Mouse (Mus musculus) central nervous system, embryonic 11.5 days (tissue): Measurements from ENCODE around the gene Gsdmc3. TPM values are rescaled to one million over a fixed set of nuclear protein-coding genes. Genes with fewer than 3 reads are reported as not detected.

ENCODE experiments used
- polyA plus RNA-seq: library from polyadenylated mRNA; depleted of rRNA; stranded (reverse); fragments of >200 nt; gene quantifications from 2 replicates; pipeline ENCODE4 v1.2.3, GENCODE M21; 2012; rRNA removed

Gsdmc3 gene
- polyA plus RNA-seq, result not detected in 2 replicates

DNA sequence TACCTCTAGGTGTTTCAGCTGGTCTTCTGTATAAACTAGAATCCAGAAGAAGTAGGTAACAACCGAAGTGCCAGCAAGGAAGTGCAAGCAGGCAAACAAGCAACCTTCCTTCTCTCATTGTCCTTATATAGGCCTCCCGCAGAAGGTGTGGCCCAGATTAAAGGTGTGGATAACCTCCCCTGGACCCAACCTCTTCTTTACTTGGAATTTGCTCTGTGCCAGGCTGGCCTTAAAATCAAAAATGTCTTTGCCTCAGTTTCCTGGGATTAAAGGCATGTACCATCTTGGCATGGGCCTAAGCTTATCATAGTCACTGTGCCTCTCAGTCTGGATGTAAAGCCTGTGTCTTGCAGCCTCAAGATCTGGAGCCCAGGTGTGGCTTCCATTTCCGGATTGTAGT lies at the start of gene Gsdmc3:
Gene Gsdmc3 (minus strand): TSS at position 101 of the 400 bp plus-strand sequence.

DNA sequence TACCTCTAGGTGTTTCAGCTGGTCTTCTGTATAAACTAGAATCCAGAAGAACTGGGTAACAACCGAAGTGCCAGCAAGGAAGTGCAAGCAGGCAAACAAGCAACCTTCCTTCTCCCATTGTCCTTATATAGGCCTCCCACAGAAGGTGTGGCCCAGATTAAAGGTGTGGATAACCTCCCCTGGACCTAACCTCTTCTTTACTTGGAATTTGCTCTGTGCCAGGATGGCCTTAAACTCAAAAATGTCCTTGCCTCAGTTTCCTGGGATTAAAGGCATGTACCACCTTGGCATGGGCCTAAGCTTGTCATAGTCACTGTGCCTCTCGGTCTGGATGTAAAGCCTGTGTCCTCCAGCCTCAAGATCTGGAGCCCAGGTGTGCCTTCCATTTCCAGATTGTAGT lies 33.8 kb upstream of the Gsdmc3 start, which contains the start of gene Gsdmc4:
Gene Gsdmc4 (minus strand): TSS at position 101 of the 400 bp plus-strand sequence.

Other genes with a start within 250 kb of the Gsdmc3 start
- gene Gsdmc2, start 33.4 kb downstream of the Gsdmc3 start, polyA plus RNA-seq, result not detected in 2 replicates
- gene Gsdmc4, start 33.7 kb upstream of the Gsdmc3 start, polyA plus RNA-seq, result 0.04 and 0.07 TPM in 2 replicates
- gene Fam49b, start 181.9 kb upstream of the Gsdmc3 start, polyA plus RNA-seq, result 56.5 and 88.3 TPM in 2 replicates